Mouse (Mus musculus) lung, embryonic 16.5 days (tissue): Measurements from ENCODE around the gene Tubb5. TPM values are rescaled to one million over a fixed set of nuclear protein-coding genes. Genes with fewer than 3 reads are reported as not detected.
A peak's percentile ranks its signal among the peaks of the same experiment; 100 is the strongest.

Experiments
- ATAC-seq: fragments of 200-750 bp; cut with Nextera tagmentation; 2 replicates; pipeline ENCODE4 v1.8.0; 2017; ENCODE audit warnings: low read depth, mild to moderate bottlenecking, moderate library complexity
- H3K27ac ChIP-seq: fragments of 300-500 bp; sonication (generic); 2 replicates; pipeline ENCODE4 v1.5.1; 2014; ENCODE audit warnings: mild to moderate bottlenecking, control low read depth, low read length
- H3K27me3 ChIP-seq: fragments of 300-500 bp; sonication (generic); 2 replicates; pipeline ENCODE4 v1.6.1; 2014; ENCODE audit warnings: low read depth, low read length, mixed read lengths; ENCODE audit not compliant: control insufficient read depth, insufficient read depth
- H3K36me3 ChIP-seq: fragments of 300-500 bp; sonication (generic); 2 replicates; pipeline ENCODE4 v1.6.1; 2014; ENCODE audit warnings: low read length; ENCODE audit not compliant: control insufficient read depth, insufficient read depth
- H3K4me1 ChIP-seq: fragments of 300-500 bp; sonication (generic); replicated peaks from 2 replicates; pipeline ENCODE4 v1.6.1; 2014; ENCODE audit warnings: low read length, mixed read lengths; ENCODE audit not compliant: control insufficient read depth, insufficient read depth
- H3K4me2 ChIP-seq: fragments of 300-500 bp; sonication (generic); 2 replicates; pipeline ENCODE4 v1.6.1; 2014; ENCODE audit warnings: low read depth, low read length, control low read depth
- H3K4me3 ChIP-seq: fragments of 300-500 bp; sonication (generic); 2 replicates; pipeline ENCODE4 v1.5.1; 2014; ENCODE audit warnings: mild to moderate bottlenecking, low read length, control low read depth
- H3K9ac ChIP-seq: fragments of 300-500 bp; sonication (generic); 2 replicates; pipeline ENCODE4 v1.6.1; 2014; ENCODE audit warnings: low read length, control low read depth
- H3K9me3 ChIP-seq: fragments of 300-500 bp; sonication (generic); 2 replicates; pipeline ENCODE4 v1.6.1; 2016; ENCODE audit warnings: low read length; ENCODE audit not compliant: control insufficient read depth
- WGBS: fragments of 180-500 bp; shearing (Covaris S2); extraction: QIAGEN DNeasy Blood & Tissue Kit; methylation state at CpG from one replicate; pipeline ENCODE4 v1.1.7; 2014; 5-methylcytosine and 5-hydroxymethylcytosine counted together
- polyA plus RNA-seq: library from polyadenylated mRNA; unstranded; fragments of >200 nt; fragmentation: Nextera tagmentation; extraction: Ambion mirVana; gene quantifications from 2 replicates; pipeline ENCODE4 v1.2.1, GENCODE M21; 2015

The Tubb5 gene
- polyA plus RNA-seq, 1 experiment from 2014 or later: 940 TPM

DNA sequence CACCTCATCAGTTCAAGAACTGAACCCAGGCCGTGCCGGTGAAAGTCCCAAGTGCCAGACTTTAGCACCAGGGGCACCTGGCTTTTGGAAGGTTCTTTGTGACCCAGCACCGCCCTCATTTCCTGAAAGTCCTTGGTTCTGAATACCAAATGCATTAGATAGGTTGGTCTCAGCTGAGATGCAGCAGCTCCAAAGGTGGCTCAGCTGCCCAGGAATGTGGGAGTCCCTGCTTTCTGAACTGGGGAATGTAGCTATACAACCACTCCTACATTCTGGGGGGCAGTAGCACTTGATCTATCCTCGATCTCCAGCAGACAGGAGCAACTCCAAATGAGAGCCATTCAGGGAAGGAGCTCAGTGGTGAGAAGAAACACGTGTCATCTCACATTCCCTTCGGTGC is 25.4 kb downstream of the Tubb5 start:
- 42% methylated on average over 6 of the region's 6 CpGs for WGBS
- peak; percentile 19 for ATAC-seq
- peak overlapping the region; percentile 94 for H3K27ac ChIP-seq
- H3K27me3 ChIP-seq: no peaks in the 10 kb centered on the region
- no peaks in the 10 kb centered on the region for H3K9me3 ChIP-seq
- H3K4me3 ChIP-seq: no peak overlapping the region
- peak overlapping the region; percentile 29; the same call in 1 of the 2 replicates for H3K9ac ChIP-seq
- H3K36me3 ChIP-seq: no peaks in the 10 kb centered on the region
- no peak overlapping the region for H3K4me2 ChIP-seq
- peaks cover 51% of the 10 kb centered on the region for H3K4me1 ChIP-seq

DNA sequence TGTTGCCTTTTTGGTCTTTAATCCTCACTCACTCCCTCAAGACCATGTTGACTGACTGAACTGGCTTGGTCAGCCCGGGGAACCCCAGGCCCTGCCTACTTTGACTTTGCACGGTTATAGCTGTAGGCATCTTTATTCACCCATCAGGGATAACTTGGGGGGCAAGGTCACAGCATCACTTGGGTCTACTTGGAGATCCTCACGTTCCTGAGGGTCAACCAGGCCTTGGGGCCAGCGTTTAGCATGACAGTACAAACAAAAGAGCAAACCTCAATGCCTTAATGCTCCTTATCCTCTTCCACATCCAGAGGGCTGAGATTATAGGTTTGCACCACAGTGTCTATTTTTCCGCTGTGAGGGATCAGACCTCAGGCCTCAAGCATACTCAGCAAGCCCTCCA is 25.8 kb downstream of the Tubb5 start:
- Histone ChIP-seq H3K4me3 (no peak overlapping the region), H3K36me3 (no peaks in the 10 kb centered on the region), H3K27ac (peak overlapping the region; percentile 94), H3K9me3 (no peaks in the 10 kb centered on the region), H3K4me1 (peaks cover 47% of the 10 kb centered on the region), H3K4me2 (no peak overlapping the region), H3K27me3 (no peaks in the 10 kb centered on the region), H3K9ac (no peak overlapping the region)
- no peak for ATAC-seq
- WGBS: 69% methylated on average over 5 of the region's 5 CpGs

DNA sequence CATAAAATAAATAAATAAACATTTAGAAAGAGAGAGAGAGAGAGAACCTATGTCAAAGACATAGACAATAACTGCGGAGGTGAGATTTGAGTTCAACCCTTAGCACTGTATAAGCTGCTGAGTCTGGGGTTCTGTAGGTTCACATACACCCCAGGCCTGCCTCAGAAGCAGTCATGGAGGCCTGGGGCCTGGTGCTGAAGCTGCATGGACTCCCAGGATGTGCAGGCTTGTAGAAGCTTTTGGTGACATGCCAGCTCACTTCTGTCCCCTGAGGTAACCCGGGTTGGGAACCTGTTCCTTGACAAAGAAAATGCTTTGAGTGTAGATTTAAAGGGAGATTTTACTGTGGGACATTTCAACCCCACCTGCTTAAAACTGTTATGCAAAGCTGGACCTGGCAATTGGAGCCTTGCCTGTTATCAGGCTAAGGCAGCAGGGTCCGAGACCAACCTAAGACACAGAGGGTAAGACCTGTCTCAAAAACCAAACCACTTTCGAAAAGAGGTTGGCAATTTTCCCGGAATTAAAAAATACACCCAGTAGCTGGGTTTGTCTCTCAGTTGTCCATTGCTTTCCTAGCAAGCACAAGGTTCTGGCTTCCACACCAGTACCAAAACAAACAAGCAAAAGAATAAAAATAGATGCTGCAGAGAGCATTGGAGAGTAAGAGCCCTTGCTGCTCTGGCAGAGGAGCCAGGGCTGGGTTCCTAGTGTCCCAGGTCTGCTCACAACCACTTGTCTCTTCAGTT is 27.0 kb downstream of the Tubb5 start:
- H3K9me3 ChIP-seq: no peaks in the 10 kb centered on the region
- H3K27me3 ChIP-seq: no peaks in the 10 kb centered on the region
- H3K4me1 ChIP-seq: peaks cover 39% of the 10 kb centered on the region
- no peak for ATAC-seq
- 50% methylated on average over 5 of the region's 5 CpGs for WGBS
- 0 out of 2 replicates have a peak overlapping the region, but pooled peaks have one; percentile 21 for H3K9ac ChIP-seq
- no peaks in the 10 kb centered on the region for H3K36me3 ChIP-seq
- no peak overlapping the region for H3K4me3 ChIP-seq
- peak overlapping the region; percentile 33; the same call in 1 of the 2 replicates for H3K27ac ChIP-seq
- no peak overlapping the region for H3K4me2 ChIP-seq

DNA sequence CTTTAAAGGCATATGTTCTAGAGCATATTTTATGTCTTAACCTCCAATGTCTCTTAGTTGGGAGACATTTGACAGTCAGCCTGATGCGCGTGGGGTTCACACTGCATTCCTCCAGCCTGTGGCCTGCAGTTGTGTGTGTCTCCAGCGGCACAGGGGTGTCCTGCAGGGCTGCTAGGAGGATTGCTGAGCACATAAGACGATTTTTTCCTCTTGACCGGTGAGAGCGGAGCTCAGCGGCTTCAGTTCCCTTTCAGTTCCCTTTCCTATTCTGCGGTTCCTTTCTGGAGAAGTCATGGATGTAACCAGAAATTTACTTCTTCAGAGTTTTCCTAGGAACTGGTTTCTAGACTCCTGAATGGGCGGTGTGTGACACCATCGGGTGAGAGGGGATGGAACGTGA is 28.7 kb downstream of the Tubb5 start:
- no peak overlapping the region for H3K4me2 ChIP-seq
- no peak for ATAC-seq
- H3K9me3 ChIP-seq: no peaks in the 10 kb centered on the region
- H3K36me3 ChIP-seq: no peaks in the 10 kb centered on the region
- peaks cover 27% of the 10 kb centered on the region for H3K4me1 ChIP-seq
- no peak overlapping the region for H3K27ac ChIP-seq
- 85% methylated on average over 11 of the region's 11 CpGs for WGBS
- H3K9ac ChIP-seq: no peak overlapping the region
- H3K4me3 ChIP-seq: no peak overlapping the region
- H3K27me3 ChIP-seq: no peaks in the 10 kb centered on the region

DNA sequence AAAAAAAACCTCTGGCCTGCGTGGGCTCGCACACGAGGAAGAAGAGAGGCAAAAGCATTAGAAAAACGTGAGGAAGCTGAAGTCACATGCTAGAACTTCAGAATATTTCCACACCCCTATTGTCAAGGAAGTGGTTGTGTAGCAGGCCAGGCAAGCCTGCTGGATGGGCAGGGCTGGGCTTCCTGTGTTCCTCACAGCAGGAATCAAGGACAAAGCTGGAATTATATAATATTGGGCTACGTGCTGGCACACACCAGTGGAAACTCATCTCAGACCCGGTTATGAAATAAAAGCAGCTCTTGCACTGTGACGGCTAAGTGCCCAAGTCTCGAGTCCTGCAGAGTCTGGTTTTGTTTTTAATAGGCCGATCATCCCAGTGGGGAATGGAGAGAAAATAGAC is 30.0 kb downstream of the Tubb5 start:
- peak; percentile 59 for ATAC-seq
- WGBS: 40% methylated on average over 9 of the region's 9 CpGs
- no peaks in the 10 kb centered on the region for H3K36me3 ChIP-seq
- no peaks in the 10 kb centered on the region for H3K27me3 ChIP-seq
- H3K9ac ChIP-seq: peak overlapping the region; percentile 44; the same call in 1 of the 2 replicates
- H3K4me3 ChIP-seq: no peak overlapping the region
- peaks cover 17% of the 10 kb centered on the region for H3K4me1 ChIP-seq
- no peaks in the 10 kb centered on the region for H3K9me3 ChIP-seq
- no peak overlapping the region for H3K4me2 ChIP-seq
- H3K27ac ChIP-seq: peak overlapping the region; percentile 77

DNA sequence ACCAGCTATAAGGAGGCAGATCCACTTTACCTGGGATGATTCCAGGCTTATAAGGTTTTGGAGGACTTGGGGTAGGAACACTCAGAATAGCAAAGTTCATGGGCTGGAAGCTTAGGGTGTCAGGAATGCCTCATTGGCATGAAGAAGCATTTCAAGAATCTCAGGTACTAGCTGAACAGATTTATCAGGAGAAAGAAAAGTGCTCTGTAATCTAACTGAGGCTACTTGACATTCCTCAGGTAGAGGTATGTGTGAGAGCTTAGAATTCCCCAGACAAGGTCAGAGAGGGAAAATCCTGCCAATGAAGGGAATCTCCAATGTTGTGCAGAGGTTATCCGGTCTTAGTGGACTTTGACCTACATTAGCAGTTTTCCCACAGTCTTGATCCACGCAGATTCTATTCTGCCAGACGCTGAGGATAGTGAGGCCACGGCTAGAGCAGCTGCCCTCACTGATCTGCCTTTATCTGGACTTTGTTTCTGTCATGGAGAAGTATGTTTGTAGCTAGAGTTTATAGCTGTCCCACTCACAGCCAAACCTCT is 34.2 kb downstream of the Tubb5 start:
- H3K27ac ChIP-seq: peak overlapping the region; percentile 64
- peak; percentile 63 for ATAC-seq
- peaks cover 12% of the 10 kb centered on the region for H3K4me1 ChIP-seq
- no peak overlapping the region for H3K4me3 ChIP-seq
- no peaks in the 10 kb centered on the region for H3K9me3 ChIP-seq
- no peaks in the 10 kb centered on the region for H3K36me3 ChIP-seq
- no peaks in the 10 kb centered on the region for H3K27me3 ChIP-seq
- H3K4me2 ChIP-seq: no peak overlapping the region
- H3K9ac ChIP-seq: no peak overlapping the region
- WGBS: 53% methylated on average over 4 of the region's 4 CpGs

DNA sequence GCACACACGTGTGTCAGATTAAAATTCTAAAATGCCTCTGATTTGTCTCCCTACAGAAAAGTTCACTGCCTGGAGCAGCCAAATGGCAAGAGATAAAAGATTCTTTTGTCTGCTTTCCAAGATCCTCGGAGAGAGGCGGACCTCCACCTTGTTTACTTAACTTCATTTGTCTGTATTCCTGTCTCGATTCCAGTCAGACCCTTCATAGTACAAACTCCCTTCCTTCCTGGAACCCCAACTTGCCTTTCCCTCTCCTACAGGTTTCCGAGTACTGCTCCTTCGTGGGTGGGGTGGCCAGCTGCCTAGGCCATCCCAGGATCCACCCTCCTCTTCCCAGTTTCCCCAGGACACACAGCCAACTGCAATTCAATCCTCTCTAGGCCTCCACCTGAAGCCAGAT is 35.1 kb downstream of the Tubb5 start:
- H3K27ac ChIP-seq: peak overlapping the region; percentile 64
- H3K27me3 ChIP-seq: no peaks in the 10 kb centered on the region
- peaks cover 12% of the 10 kb centered on the region for H3K4me1 ChIP-seq
- H3K9me3 ChIP-seq: 0 out of 2 replicates have a peak, but pooled peaks cover 3% of the 10 kb centered on the region
- H3K4me3 ChIP-seq: no peak overlapping the region
- ATAC-seq: no peak
- no peak overlapping the region for H3K9ac ChIP-seq
- no peaks in the 10 kb centered on the region for H3K36me3 ChIP-seq
- 14% methylated on average over 6 of the region's 6 CpGs for WGBS
- no peak overlapping the region for H3K4me2 ChIP-seq

DNA sequence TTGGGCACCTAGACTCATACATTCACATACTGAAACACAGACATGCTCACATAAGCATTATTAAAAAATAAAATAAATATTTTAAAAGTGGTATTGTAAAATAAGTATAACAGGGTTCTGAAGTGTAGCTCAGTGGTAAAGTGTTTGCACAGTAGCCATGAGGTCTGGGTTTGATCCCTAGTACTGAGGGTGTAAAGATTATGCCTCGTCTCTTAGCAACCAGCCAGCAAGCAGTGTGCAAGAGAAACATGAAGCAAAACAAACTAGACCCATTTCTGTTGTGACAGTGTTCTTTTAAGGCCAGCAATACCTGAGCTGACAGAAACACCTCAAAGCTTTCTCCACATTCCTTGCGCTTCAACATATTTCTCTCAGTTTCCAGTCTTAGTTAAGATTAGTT is 37.2 kb downstream of the Tubb5 start:
- no peak overlapping the region; the same call in 1 of the 2 replicates for H3K27ac ChIP-seq
- 67% methylated on average over 2 of the region's 2 CpGs for WGBS
- 0 out of 2 replicates have a peak, but pooled peaks cover 3% of the 10 kb centered on the region for H3K9me3 ChIP-seq
- H3K36me3 ChIP-seq: no peaks in the 10 kb centered on the region
- H3K4me3 ChIP-seq: no peak overlapping the region
- no peaks in the 10 kb centered on the region for H3K27me3 ChIP-seq
- no peak overlapping the region for H3K4me2 ChIP-seq
- H3K9ac ChIP-seq: no peak overlapping the region
- peaks cover 10% of the 10 kb centered on the region for H3K4me1 ChIP-seq
- ATAC-seq: peak; percentile 68

DNA sequence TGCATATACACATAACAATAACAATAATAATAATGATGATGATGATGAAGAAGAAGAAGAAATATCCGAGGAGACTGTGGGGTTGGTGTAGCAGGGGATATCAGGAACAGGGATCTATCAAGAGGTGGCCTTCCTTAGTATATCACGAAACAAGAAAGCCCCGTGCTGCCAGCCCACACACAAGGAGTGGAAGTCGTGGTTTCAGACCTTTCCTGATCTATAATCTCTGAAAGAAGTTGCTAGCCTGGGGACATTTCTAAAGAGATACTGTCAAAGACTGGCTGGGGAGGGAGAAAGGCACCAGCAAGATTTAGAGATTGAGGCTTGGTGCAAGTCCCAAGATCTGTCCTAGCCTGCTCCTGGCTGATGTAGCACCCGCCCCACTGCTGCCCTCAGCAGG is 41.3 kb downstream of the Tubb5 start:
- no peak overlapping the region for H3K4me3 ChIP-seq
- H3K27ac ChIP-seq: no peak overlapping the region
- WGBS: 66% methylated on average over 5 of the region's 5 CpGs
- no peaks in the 10 kb centered on the region for H3K36me3 ChIP-seq
- H3K4me2 ChIP-seq: no peak overlapping the region
- H3K27me3 ChIP-seq: no peaks in the 10 kb centered on the region
- no peak overlapping the region for H3K9ac ChIP-seq
- no peak for ATAC-seq
- H3K9me3 ChIP-seq: 0 out of 2 replicates have a peak, but pooled peaks cover 3% of the 10 kb centered on the region
- H3K4me1 ChIP-seq: peaks cover 4% of the 10 kb centered on the region; the same call in 1 of the 2 replicates
